Mouse (Mus musculus): ENCODE results near the gene Slain1. TPM values are rescaled to one million over a fixed set of nuclear protein-coding genes. Genes with fewer than 3 reads are reported as not detected.

Gene Slain1
- polyA plus RNA-seq, 1 experiment from 2014 or later, result 2.4 TPM

GRCm38 (mm10) chr14:103709261-103709660 lies 59.2 kb downstream of the Slain1 start:
- no peak for ATAC-seq (ENCODE audit: borderline replicate concordance, extremely low read depth, low FRiP score, low TSS enrichment)
- WGBS, result 87% methylated on average over 11 of the region's 11 CpGs
- Histone ChIP-seq H3K9me3 (no peaks in the 10 kb centered on the region), H3K36me3 (no peaks in the 10 kb centered on the region), H3K4me2 (no peak overlapping the region), H3K27ac (no peak overlapping the region), H3K4me3 (no peak overlapping the region), H3K9ac (no peak overlapping the region), H3K27me3 (no peaks in the 10 kb centered on the region), H3K4me1 (no peaks in the 10 kb centered on the region)

- no peak overlapping the region for H3K4me3 ChIP-seq
- no peaks in the 10 kb centered on the region for H3K4me1 ChIP-seq
- no peak for ATAC-seq (ENCODE audit: borderline replicate concordance, extremely low read depth, low FRiP score, low TSS enrichment)
- H3K9ac ChIP-seq, result no peak overlapping the region
- no peaks in the 10 kb centered on the region for H3K36me3 ChIP-seq
- H3K4me2 ChIP-seq, result no peak overlapping the region
- H3K27ac ChIP-seq, result no peak overlapping the region
- H3K9me3 ChIP-seq, result no peaks in the 10 kb centered on the region
- WGBS, result 80% methylated on average over 5 of the region's 5 CpGs
- H3K27me3 ChIP-seq, result no peaks in the 10 kb centered on the region
Observed at GRCm38 (mm10) chr14:103712986-103713385, 63.0 kb downstream of the Slain1 start.

- Histone ChIP-seq H3K4me1 (peaks cover 6% of the 10 kb centered on the region; the same call in 1 of the 2 replicates), H3K9me3 (no peaks in the 10 kb centered on the region), H3K27ac (no peak overlapping the region), H3K27me3 (no peaks in the 10 kb centered on the region), H3K4me2 (no peak overlapping the region), H3K36me3 (no peaks in the 10 kb centered on the region), H3K4me3 (no peak overlapping the region), H3K9ac (no peak overlapping the region)
- no peak for ATAC-seq (ENCODE audit: borderline replicate concordance, extremely low read depth, low FRiP score, low TSS enrichment)
- 42% methylated on average over 5 of the region's 5 CpGs for WGBS
Observed at GRCm38 (mm10) chr14:103717516-103717915, 67.5 kb downstream of the Slain1 start.

- H3K9me3 ChIP-seq, result no peaks in the 10 kb centered on the region
- H3K4me1 ChIP-seq, result peaks cover 6% of the 10 kb centered on the region; the same call in 1 of the 2 replicates
- H3K4me2 ChIP-seq, result no peak overlapping the region
- H3K36me3 ChIP-seq, result no peaks in the 10 kb centered on the region
- no peak overlapping the region for H3K4me3 ChIP-seq
- H3K9ac ChIP-seq, result no peak overlapping the region
- H3K27ac ChIP-seq, result no peak overlapping the region
- 62% methylated on average over 5 of the region's 5 CpGs for WGBS
- H3K27me3 ChIP-seq, result no peaks in the 10 kb centered on the region
- no peak for ATAC-seq (ENCODE audit: borderline replicate concordance, extremely low read depth, low FRiP score, low TSS enrichment)
Observed at GRCm38 (mm10) chr14:103717979-103718378, 68.0 kb downstream of the Slain1 start.

GRCm38 (mm10) chr14:103718393-103718792 lies 68.4 kb downstream of the Slain1 start:
- Histone ChIP-seq H3K27ac (no peak overlapping the region), H3K36me3 (no peaks in the 10 kb centered on the region), H3K4me3 (no peak overlapping the region), H3K4me2 (no peak overlapping the region), H3K9ac (no peak overlapping the region), H3K27me3 (no peaks in the 10 kb centered on the region), H3K9me3 (no peaks in the 10 kb centered on the region), H3K4me1 (peaks cover 6% of the 10 kb centered on the region; the same call in 1 of the 2 replicates)
- WGBS, result 45% methylated on average over 5 of the region's 5 CpGs
- ATAC-seq (ENCODE audit: borderline replicate concordance, extremely low read depth, low FRiP score, low TSS enrichment), result no peak

- H3K4me1 ChIP-seq, result peaks cover 6% of the 10 kb centered on the region; the same call in 1 of the 2 replicates
- H3K4me2 ChIP-seq, result peak overlapping the region; percentile 54
- H3K4me3 ChIP-seq, result peak overlapping the region; percentile 4; the same call in 1 of the 2 replicates
- peak overlapping the region; percentile 74 for H3K27ac ChIP-seq
- H3K36me3 ChIP-seq, result no peaks in the 10 kb centered on the region
- ATAC-seq (ENCODE audit: borderline replicate concordance, extremely low read depth, low FRiP score, low TSS enrichment), result peak; percentile 63; the same call in 1 of the 2 replicates
- H3K9ac ChIP-seq, result peak overlapping the region; percentile 23; the same call in 1 of the 2 replicates
- WGBS, result 15% methylated on average over 15 of the region's 15 CpGs
- no peaks in the 10 kb centered on the region for H3K9me3 ChIP-seq
- no peaks in the 10 kb centered on the region for H3K27me3 ChIP-seq
Observed at GRCm38 (mm10) chr14:103718836-103719575, 69.0 kb downstream of the Slain1 start.

GRCm38 (mm10) chr14:103720163-103720562 lies 70.1 kb downstream of the Slain1 start:
- Histone ChIP-seq H3K36me3 (no peaks in the 10 kb centered on the region), H3K9ac (no peak overlapping the region), H3K4me3 (no peak overlapping the region), H3K4me2 (no peak overlapping the region), H3K27me3 (no peaks in the 10 kb centered on the region), H3K4me1 (peaks cover 6% of the 10 kb centered on the region; the same call in 1 of the 2 replicates), H3K9me3 (no peaks in the 10 kb centered on the region), H3K27ac (no peak overlapping the region)
- WGBS, result 77% methylated on average over 7 of the region's 7 CpGs
- no peak for ATAC-seq (ENCODE audit: borderline replicate concordance, extremely low read depth, low FRiP score, low TSS enrichment)

- Histone ChIP-seq H3K9ac (no peak overlapping the region), H3K27me3 (no peaks in the 10 kb centered on the region), H3K9me3 (no peaks in the 10 kb centered on the region), H3K4me2 (no peak overlapping the region), H3K36me3 (no peaks in the 10 kb centered on the region), H3K27ac (no peak overlapping the region), H3K4me1 (peaks cover 6% of the 10 kb centered on the region; the same call in 1 of the 2 replicates), H3K4me3 (no peak overlapping the region)
- no peak; the same call in 1 of the 2 replicates for ATAC-seq (ENCODE audit: borderline replicate concordance, extremely low read depth, low FRiP score, low TSS enrichment)
- 51% methylated on average over 13 of the region's 13 CpGs for WGBS
Observed at GRCm38 (mm10) chr14:103720637-103721355, 70.8 kb downstream of the Slain1 start.

- H3K27ac ChIP-seq, result no peak overlapping the region
- H3K9ac ChIP-seq, result no peak overlapping the region
- no peaks in the 10 kb centered on the region for H3K27me3 ChIP-seq
- ATAC-seq (ENCODE audit: borderline replicate concordance, extremely low read depth, low FRiP score, low TSS enrichment), result no peak
- H3K4me1 ChIP-seq, result peaks cover 6% of the 10 kb centered on the region; the same call in 1 of the 2 replicates
- WGBS, result 85% methylated on average over 9 of the region's 9 CpGs
- no peak overlapping the region for H3K4me3 ChIP-seq
- H3K4me2 ChIP-seq, result no peak overlapping the region
- no peaks in the 10 kb centered on the region for H3K9me3 ChIP-seq
- H3K36me3 ChIP-seq, result no peaks in the 10 kb centered on the region
Observed at GRCm38 (mm10) chr14:103723314-103723713, 73.3 kb downstream of the Slain1 start.

GRCm38 (mm10) chr14:103723841-103724240 lies 73.8 kb downstream of the Slain1 start:
- Histone ChIP-seq H3K9me3 (no peaks in the 10 kb centered on the region), H3K9ac (no peak overlapping the region), H3K27ac (no peak overlapping the region), H3K4me3 (no peak overlapping the region), H3K36me3 (no peaks in the 10 kb centered on the region), H3K4me1 (peaks cover 6% of the 10 kb centered on the region; the same call in 1 of the 2 replicates), H3K27me3 (no peaks in the 10 kb centered on the region), H3K4me2 (no peak overlapping the region)
- WGBS, result 73% methylated on average over 4 of the region's 4 CpGs
- no peak for ATAC-seq (ENCODE audit: borderline replicate concordance, extremely low read depth, low FRiP score, low TSS enrichment)

- Histone ChIP-seq H3K27ac (no peak overlapping the region), H3K9ac (no peak overlapping the region), H3K9me3 (no peaks in the 10 kb centered on the region), H3K4me3 (no peak overlapping the region), H3K27me3 (no peaks in the 10 kb centered on the region), H3K4me1 (no peaks in the 10 kb centered on the region), H3K4me2 (no peak overlapping the region), H3K36me3 (no peaks in the 10 kb centered on the region)
- WGBS, result 85% methylated on average over 8 of the region's 8 CpGs
- no peak for ATAC-seq (ENCODE audit: borderline replicate concordance, extremely low read depth, low FRiP score, low TSS enrichment)
Observed at GRCm38 (mm10) chr14:103728506-103728905, 78.5 kb downstream of the Slain1 start.
